Mouse (Mus musculus) heart, adult 2 months (tissue): ENCODE measurements around the gene Hsf2.

Experiments used
- CTCF ChIP-seq: fragments of 200-600 bp; IDR thresholded peaks from 2 replicates; pipeline ENCODE4 v1.8.1; 2022; ENCODE audit warnings: antibody characterized with exemption, mild to moderate bottlenecking, moderate library complexity
- POLR2A ChIP-seq: fragments of 200-500 bp; IDR thresholded peaks from 2 replicates; pipeline ENCODE4 v1.6.1; 2011; ENCODE audit warnings: mild to moderate bottlenecking, low read depth, low read length, control low read depth; ENCODE audit not compliant: insufficient read depth

GRCm38 (mm10) chr10:57481717-57482116 is 4.5 kb upstream of the Hsf2 start:
- TF ChIP-seq CTCF: no peak
- TF ChIP-seq POLR2A: no peak
